Mouse (Mus musculus): ENCODE data around the gene Elp1. TPM values are rescaled to one million over a fixed set of nuclear protein-coding genes. Genes with fewer than 3 reads are reported as not detected.

Gene Elp1
- polyA plus RNA-seq, 1 experiment from 2014 or later: 36.0 TPM

- no peaks in the 10 kb centered on the region for H3K4me1 ChIP-seq (ENCODE audit: control insufficient read depth, insufficient read depth, low read length)
- H3K9me3 ChIP-seq (replicated peaks; ENCODE audit: control insufficient read depth, low read length): no peaks in the 10 kb centered on the region
- no peaks in the 10 kb centered on the region for H3K27me3 ChIP-seq (ENCODE audit: control insufficient read depth, insufficient read depth, low read length)
- no peak overlapping the region for H3K4me3 ChIP-seq (replicated peaks; ENCODE audit: low read length)
- H3K9ac ChIP-seq (ENCODE audit: low read length): no peak overlapping the region
- no peak overlapping the region for H3K27ac ChIP-seq (ENCODE audit: low read length)
- H3K36me3 ChIP-seq (ENCODE audit: control insufficient read depth, insufficient read depth, low read length): no peaks in the 10 kb centered on the region
- H3K4me2 ChIP-seq (ENCODE audit: low read depth, low read length): no peak overlapping the region
- 29% methylated on average over 10 of the region's 10 CpGs for WGBS
- no peak for ATAC-seq (ENCODE audit: insufficient read depth, low FRiP score)
Observed at GRCm38 (mm10) chr4:56702234-56702633, 99.9 kb downstream of the Elp1 start.

Other genes starting within 250 kb of the Elp1 start
- not detected in 2 replicates for gene Gm26657, start 62.3 kb downstream of the Elp1 start, polyA plus RNA-seq (2015; fragmentation: Nextera tagmentation; extraction: Ambion mirVana)
- not detected in 2 replicates for gene Actl7b, start 60.9 kb downstream of the Elp1 start, polyA plus RNA-seq (2015; fragmentation: Nextera tagmentation; extraction: Ambion mirVana)
- gene Actl7a, start 58.9 kb downstream of the Elp1 start, polyA plus RNA-seq (2015; fragmentation: Nextera tagmentation; extraction: Ambion mirVana): not detected in 2 replicates
- gene Fam206a, start within 50 bp of the Elp1 start, polyA plus RNA-seq (2015; fragmentation: Nextera tagmentation; extraction: Ambion mirVana): 12.1 and 13.0 TPM in 2 replicates
- 17.5 and 17.7 TPM in 2 replicates for gene Ctnnal1, start 62.9 kb upstream of the Elp1 start, polyA plus RNA-seq (2015; fragmentation: Nextera tagmentation; extraction: Ambion mirVana)
- gene Tmem245, start 145.1 kb upstream of the Elp1 start, polyA plus RNA-seq (2015; fragmentation: Nextera tagmentation; extraction: Ambion mirVana): 5.7 and 5.8 TPM in 2 replicates
- gene Frrs1l, start 188.1 kb upstream of the Elp1 start, polyA plus RNA-seq (2015; fragmentation: Nextera tagmentation; extraction: Ambion mirVana): 0.60 and 0.71 TPM in 2 replicates

Data from stomach, embryonic 16.5 days (tissue).